Mouse (Mus musculus): ENCODE results near the gene Glod4. TPM values are rescaled to one million over a fixed set of nuclear protein-coding genes. Genes with fewer than 3 reads are reported as not detected.

Gene Glod4
- polyA plus RNA-seq, 1 experiment from 2014 or later, result 128 TPM

- Histone ChIP-seq H3K4me3 (ENCODE audit: low read depth, low read length) (no peak overlapping the region), H3K4me2 (no peak overlapping the region), H3K36me3 (ENCODE audit: control insufficient read depth, insufficient read depth, low read length) (no peaks in the 10 kb centered on the region), H3K27ac (ENCODE audit: low read depth, low read length) (no peak overlapping the region), H3K27me3 (ENCODE audit: control insufficient read depth, insufficient read depth, low read length) (no peaks in the 10 kb centered on the region), H3K9ac (ENCODE audit: low read depth, low read length) (no peak overlapping the region), H3K4me1 (ENCODE audit: control insufficient read depth, insufficient read depth, low read length) (no peaks in the 10 kb centered on the region), H3K9me3 (replicated peaks; ENCODE audit: control insufficient read depth, low read length) (no peaks in the 10 kb centered on the region)
- WGBS (ENCODE audit: insufficient replicate concordance), result 81% methylated on average over 2 of the region's 2 CpGs
- ATAC-seq (replicated peaks; ENCODE audit: insufficient number of reproducible peaks, low FRiP score, low TSS enrichment), result no peak
Observed at GRCm38 (mm10) chr11:76154200-76154599, 89.3 kb downstream of the Glod4 start.

- H3K4me1 ChIP-seq (ENCODE audit: control insufficient read depth, insufficient read depth, low read length), result peaks cover 4% of the 10 kb centered on the region
- H3K27ac ChIP-seq (ENCODE audit: low read depth, low read length), result no peak overlapping the region
- no peaks in the 10 kb centered on the region for H3K27me3 ChIP-seq (ENCODE audit: control insufficient read depth, insufficient read depth, low read length)
- no peak overlapping the region for H3K9ac ChIP-seq (ENCODE audit: low read depth, low read length)
- H3K4me3 ChIP-seq (ENCODE audit: low read depth, low read length), result no peak overlapping the region
- H3K36me3 ChIP-seq (ENCODE audit: control insufficient read depth, insufficient read depth, low read length), result no peaks in the 10 kb centered on the region
- no peak for ATAC-seq (replicated peaks; ENCODE audit: insufficient number of reproducible peaks, low FRiP score, low TSS enrichment)
- H3K4me2 ChIP-seq, result no peak overlapping the region
- WGBS (ENCODE audit: insufficient replicate concordance), result 86% methylated on average over 5 of the region's 5 CpGs
- no peaks in the 10 kb centered on the region for H3K9me3 ChIP-seq (replicated peaks; ENCODE audit: control insufficient read depth, low read length)
Observed at GRCm38 (mm10) chr11:76153236-76153951, 90.1 kb downstream of the Glod4 start.

- no peak overlapping the region for H3K4me2 ChIP-seq
- no peak for ATAC-seq (replicated peaks; ENCODE audit: insufficient number of reproducible peaks, low FRiP score, low TSS enrichment)
- no peaks in the 10 kb centered on the region for H3K9me3 ChIP-seq (replicated peaks; ENCODE audit: control insufficient read depth, low read length)
- WGBS (ENCODE audit: insufficient replicate concordance), result 62% methylated on average over 4 of the region's 4 CpGs
- H3K9ac ChIP-seq (ENCODE audit: low read depth, low read length), result no peak overlapping the region
- H3K27ac ChIP-seq (ENCODE audit: low read depth, low read length), result no peak overlapping the region
- no peaks in the 10 kb centered on the region for H3K36me3 ChIP-seq (ENCODE audit: control insufficient read depth, insufficient read depth, low read length)
- H3K27me3 ChIP-seq (ENCODE audit: control insufficient read depth, insufficient read depth, low read length), result no peaks in the 10 kb centered on the region
- peaks cover 18% of the 10 kb centered on the region for H3K4me1 ChIP-seq (ENCODE audit: control insufficient read depth, insufficient read depth, low read length)
- no peak overlapping the region for H3K4me3 ChIP-seq (ENCODE audit: low read depth, low read length)
Observed at GRCm38 (mm10) chr11:76150980-76151379, 92.5 kb downstream of the Glod4 start.

GRCm38 (mm10) chr11:76148055-76149008 lies 95.2 kb downstream of the Glod4 start:
- no peak overlapping the region for H3K9ac ChIP-seq (ENCODE audit: low read depth, low read length)
- ATAC-seq (replicated peaks; ENCODE audit: insufficient number of reproducible peaks, low FRiP score, low TSS enrichment), result no peak

GRCm38 (mm10) chr11:76146187-76147010 lies 97.1 kb downstream of the Glod4 start:
- H3K4me3 ChIP-seq (ENCODE audit: low read depth, low read length), result no peak overlapping the region
- no peak overlapping the region for H3K27ac ChIP-seq (ENCODE audit: low read depth, low read length)
- ATAC-seq (replicated peaks; ENCODE audit: insufficient number of reproducible peaks, low FRiP score, low TSS enrichment), result no peak
- H3K9me3 ChIP-seq (replicated peaks; ENCODE audit: control insufficient read depth, low read length), result no peaks in the 10 kb centered on the region
- H3K4me1 ChIP-seq (ENCODE audit: control insufficient read depth, insufficient read depth, low read length), result peaks cover 18% of the 10 kb centered on the region
- no peaks in the 10 kb centered on the region for H3K36me3 ChIP-seq (ENCODE audit: control insufficient read depth, insufficient read depth, low read length)
- H3K9ac ChIP-seq (ENCODE audit: low read depth, low read length), result no peak overlapping the region
- WGBS (ENCODE audit: insufficient replicate concordance), result 80% methylated on average over 8 of the region's 8 CpGs
- no peak overlapping the region for H3K4me2 ChIP-seq
- no peaks in the 10 kb centered on the region for H3K27me3 ChIP-seq (ENCODE audit: control insufficient read depth, insufficient read depth, low read length)

More at GRCm38 (mm10) chr11:76148055-76149008, 95.2 kb downstream of the Glod4 start:
- H3K36me3 ChIP-seq (ENCODE audit: control insufficient read depth, insufficient read depth, low read length), result no peaks in the 10 kb centered on the region
- no peak overlapping the region for H3K4me3 ChIP-seq (ENCODE audit: low read depth, low read length)
- no peaks in the 10 kb centered on the region for H3K9me3 ChIP-seq (replicated peaks; ENCODE audit: control insufficient read depth, low read length)
- 66% methylated on average over 8 of the region's 8 CpGs for WGBS (ENCODE audit: insufficient replicate concordance)
- 0 out of 2 replicates have a peak overlapping the region, but pooled peaks have one; percentile 50 for H3K27ac ChIP-seq (ENCODE audit: low read depth, low read length)
- no peaks in the 10 kb centered on the region for H3K27me3 ChIP-seq (ENCODE audit: control insufficient read depth, insufficient read depth, low read length)
- H3K4me1 ChIP-seq (ENCODE audit: control insufficient read depth, insufficient read depth, low read length), result peaks cover 18% of the 10 kb centered on the region
- H3K4me2 ChIP-seq, result no peak overlapping the region

GRCm38 (mm10) chr11:76145169-76145568 lies 98.4 kb downstream of the Glod4 start:
- H3K4me2 ChIP-seq, result no peak overlapping the region
- no peak overlapping the region for H3K27ac ChIP-seq (ENCODE audit: low read depth, low read length)
- no peak overlapping the region for H3K9ac ChIP-seq (ENCODE audit: low read depth, low read length)
- 96% methylated on average over 1 of the region's 1 CpGs for WGBS (ENCODE audit: insufficient replicate concordance)
- H3K36me3 ChIP-seq (ENCODE audit: control insufficient read depth, insufficient read depth, low read length), result no peaks in the 10 kb centered on the region
- ATAC-seq (replicated peaks; ENCODE audit: insufficient number of reproducible peaks, low FRiP score, low TSS enrichment), result no peak
- no peaks in the 10 kb centered on the region for H3K27me3 ChIP-seq (ENCODE audit: control insufficient read depth, insufficient read depth, low read length)
- no peak overlapping the region for H3K4me3 ChIP-seq (ENCODE audit: low read depth, low read length)
- peaks cover 18% of the 10 kb centered on the region for H3K4me1 ChIP-seq (ENCODE audit: control insufficient read depth, insufficient read depth, low read length)
- no peaks in the 10 kb centered on the region for H3K9me3 ChIP-seq (replicated peaks; ENCODE audit: control insufficient read depth, low read length)

GRCm38 (mm10) chr11:76144386-76144785 lies 99.1 kb downstream of the Glod4 start:
- H3K4me2 ChIP-seq, result no peak overlapping the region
- H3K9me3 ChIP-seq (replicated peaks; ENCODE audit: control insufficient read depth, low read length), result no peaks in the 10 kb centered on the region
- WGBS (ENCODE audit: insufficient replicate concordance), result 92% methylated on average over 8 of the region's 8 CpGs
- H3K36me3 ChIP-seq (ENCODE audit: control insufficient read depth, insufficient read depth, low read length), result no peaks in the 10 kb centered on the region
- no peak overlapping the region for H3K4me3 ChIP-seq (ENCODE audit: low read depth, low read length)
- no peak overlapping the region for H3K9ac ChIP-seq (ENCODE audit: low read depth, low read length)
- H3K27ac ChIP-seq (ENCODE audit: low read depth, low read length), result no peak overlapping the region
- H3K4me1 ChIP-seq (ENCODE audit: control insufficient read depth, insufficient read depth, low read length), result peaks cover 18% of the 10 kb centered on the region
- ATAC-seq (replicated peaks; ENCODE audit: insufficient number of reproducible peaks, low FRiP score, low TSS enrichment), result no peak
- no peaks in the 10 kb centered on the region for H3K27me3 ChIP-seq (ENCODE audit: control insufficient read depth, insufficient read depth, low read length)

- H3K36me3 ChIP-seq (ENCODE audit: control insufficient read depth, insufficient read depth, low read length), result peaks cover 10% of the 10 kb centered on the region
- H3K4me2 ChIP-seq, result no peak overlapping the region
- no peaks in the 10 kb centered on the region for H3K27me3 ChIP-seq (ENCODE audit: control insufficient read depth, insufficient read depth, low read length)
- H3K27ac ChIP-seq (ENCODE audit: low read depth, low read length), result no peak overlapping the region
- H3K4me1 ChIP-seq (ENCODE audit: control insufficient read depth, insufficient read depth, low read length), result no peaks in the 10 kb centered on the region
- H3K4me3 ChIP-seq (ENCODE audit: low read depth, low read length), result no peak overlapping the region
- 79% methylated on average over 3 of the region's 3 CpGs for WGBS (ENCODE audit: insufficient replicate concordance)
- no peak for ATAC-seq (replicated peaks; ENCODE audit: insufficient number of reproducible peaks, low FRiP score, low TSS enrichment)
- H3K9ac ChIP-seq (ENCODE audit: low read depth, low read length), result no peak overlapping the region
- H3K9me3 ChIP-seq (replicated peaks; ENCODE audit: control insufficient read depth, low read length), result no peaks in the 10 kb centered on the region
Observed at GRCm38 (mm10) chr11:76137996-76138395, 105.5 kb downstream of the Glod4 start.
